Mouse (Mus musculus): ENCODE results near the gene Strap.

DNA sequence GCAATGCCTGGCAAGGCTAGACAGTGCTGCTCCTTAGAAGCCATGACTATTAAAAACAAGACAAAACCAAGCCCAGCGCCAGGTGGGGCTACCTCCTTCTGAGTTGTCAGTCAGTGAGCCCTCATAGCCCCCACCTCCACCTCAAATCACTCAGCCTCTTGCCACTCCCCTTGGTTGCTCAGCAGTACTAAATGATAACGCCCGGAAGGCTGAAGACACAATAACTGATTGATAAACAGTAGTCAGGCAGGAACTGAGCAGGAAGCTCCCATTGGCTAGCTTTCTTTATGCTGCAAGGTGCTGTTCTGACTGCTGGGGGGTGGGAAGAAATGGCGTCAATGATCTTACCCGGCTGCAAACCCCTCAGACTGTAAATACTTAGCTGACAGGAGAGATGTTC is 18.1 kb upstream of the Strap start:
- TF ChIP-seq CTCF (IDR thresholded peaks at IDR 0.05; ENCODE audit: low read depth) (no peak), EP300 (optimal IDR thresholded peaks at IDR 0.05) (no peak)

Measured in stomach, postnatal 0 days (tissue).